Mouse (Mus musculus) thymus, postnatal 25 days (tissue): ENCODE data around the gene Spint5.
"Not testable (repeated sequence)": the region's sequence is repeated elsewhere in the genome, so short reads cannot be mapped to it uniquely, and the experiment has no call there.

ENCODE experiments used
- DNase-seq: peaks from one replicate; pipeline ENCODE4 v3.0.0; 2022

The Spint5 gene

DNA sequence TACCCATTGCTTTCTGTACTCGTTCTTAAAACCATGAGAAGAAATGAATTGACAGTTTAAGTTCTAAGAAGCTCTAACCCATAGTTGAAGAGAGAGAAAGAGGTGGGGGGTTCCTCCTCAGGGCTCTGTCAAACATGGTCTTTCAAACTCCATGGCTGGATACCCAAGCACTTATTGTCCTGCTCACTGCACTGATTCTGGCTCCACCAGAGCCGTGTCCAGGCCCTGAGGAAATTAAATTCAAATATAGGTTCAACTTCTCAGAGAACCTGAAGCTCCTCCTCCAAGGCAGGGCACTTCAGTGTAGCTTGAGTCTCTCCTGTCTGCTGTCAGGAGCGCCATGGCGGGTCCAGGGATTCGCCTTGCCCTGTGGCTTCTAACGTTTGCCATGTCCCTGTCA lies at the start of gene Spint5:
Gene Spint5, plus strand, starts transcription at position 301 of the 400 bp plus-strand sequence.
- DNase-seq: no peak

DNA sequence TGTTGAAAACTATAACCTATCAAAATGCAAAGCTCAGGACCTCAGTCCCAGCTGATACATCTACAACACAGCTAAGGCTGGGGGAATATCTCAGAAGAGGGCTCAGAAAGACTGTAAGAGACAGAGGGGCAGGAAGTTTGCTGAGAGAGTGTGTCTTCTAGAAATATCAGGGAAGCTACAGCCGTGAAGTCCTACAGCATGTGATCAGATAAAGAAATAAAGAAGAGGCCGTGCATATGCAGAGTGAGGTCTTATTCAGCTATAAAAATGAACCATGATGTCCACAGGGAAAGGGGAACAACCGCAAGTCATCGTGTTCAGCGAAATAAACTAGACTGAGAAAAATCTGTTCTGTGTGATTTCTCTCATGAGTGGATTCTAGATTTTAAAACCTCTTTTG lies 44.8 kb upstream of the Spint5 start:
- DNase-seq: no peak

DNA sequence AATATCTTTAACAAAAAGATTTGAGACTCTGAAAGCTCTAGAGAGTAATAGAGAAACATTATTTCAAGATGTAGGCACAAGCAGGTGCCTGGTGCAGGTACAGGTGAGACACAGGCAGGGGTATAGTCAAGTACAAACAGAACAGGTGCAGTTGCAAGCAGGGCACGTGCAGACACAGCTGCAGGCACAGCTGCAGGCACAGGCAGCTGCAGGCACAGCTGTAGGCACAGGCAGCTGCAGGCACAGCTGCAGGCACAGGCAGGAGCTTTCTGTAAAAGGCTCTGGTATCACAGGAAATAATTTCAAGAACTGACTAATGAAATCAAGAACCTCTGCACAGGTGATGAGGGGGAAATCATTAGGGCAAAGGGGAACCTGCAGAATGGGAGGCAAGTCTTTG lies 44.2 kb upstream of the Spint5 start:
- DNase-seq: no peak

DNA sequence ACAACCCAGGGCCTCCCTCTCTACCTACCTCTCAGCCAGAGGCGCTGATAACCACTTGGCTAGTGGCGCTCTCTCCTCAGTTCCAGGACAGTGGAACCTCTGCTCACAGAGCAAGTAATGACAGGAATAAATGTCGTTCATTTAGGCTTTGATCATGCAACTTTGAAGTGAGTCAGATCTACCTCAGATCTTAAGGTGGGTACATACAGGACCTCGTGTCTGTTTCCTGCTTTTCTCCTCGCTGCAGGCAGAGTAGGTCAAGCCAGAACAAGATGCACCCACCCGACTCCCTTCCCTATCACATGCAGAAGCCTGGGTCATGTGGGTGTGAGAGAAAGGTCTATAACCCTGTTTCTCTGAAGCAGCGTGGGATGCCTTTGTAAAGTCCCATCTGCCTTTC lies 41.1 kb upstream of the Spint5 start, which contains the start of gene Wfdc11:
Gene Wfdc11, minus strand, starts transcription at position 101 of the 400 bp plus-strand sequence.
- no peak for DNase-seq

DNA sequence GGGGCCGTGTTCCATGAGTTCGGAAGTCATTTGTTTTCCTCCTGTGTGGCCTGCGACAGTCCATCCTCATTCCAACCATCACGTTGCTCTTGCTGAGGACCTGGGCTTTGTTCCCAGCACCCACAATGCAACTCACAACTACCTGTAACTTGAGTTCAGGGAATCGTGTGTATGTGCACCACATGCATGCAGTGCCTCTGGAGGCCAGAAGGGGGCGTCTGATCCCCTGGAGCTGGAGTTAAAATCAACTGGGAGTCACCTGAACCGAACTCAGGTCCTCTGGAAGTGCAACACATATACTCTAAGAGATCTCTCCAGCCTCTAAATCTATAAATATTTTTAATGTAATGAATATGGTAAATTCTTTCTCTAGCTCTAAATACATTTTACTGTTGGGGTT lies 39.0 kb upstream of the Spint5 start:
- DNase-seq: no peak

DNA sequence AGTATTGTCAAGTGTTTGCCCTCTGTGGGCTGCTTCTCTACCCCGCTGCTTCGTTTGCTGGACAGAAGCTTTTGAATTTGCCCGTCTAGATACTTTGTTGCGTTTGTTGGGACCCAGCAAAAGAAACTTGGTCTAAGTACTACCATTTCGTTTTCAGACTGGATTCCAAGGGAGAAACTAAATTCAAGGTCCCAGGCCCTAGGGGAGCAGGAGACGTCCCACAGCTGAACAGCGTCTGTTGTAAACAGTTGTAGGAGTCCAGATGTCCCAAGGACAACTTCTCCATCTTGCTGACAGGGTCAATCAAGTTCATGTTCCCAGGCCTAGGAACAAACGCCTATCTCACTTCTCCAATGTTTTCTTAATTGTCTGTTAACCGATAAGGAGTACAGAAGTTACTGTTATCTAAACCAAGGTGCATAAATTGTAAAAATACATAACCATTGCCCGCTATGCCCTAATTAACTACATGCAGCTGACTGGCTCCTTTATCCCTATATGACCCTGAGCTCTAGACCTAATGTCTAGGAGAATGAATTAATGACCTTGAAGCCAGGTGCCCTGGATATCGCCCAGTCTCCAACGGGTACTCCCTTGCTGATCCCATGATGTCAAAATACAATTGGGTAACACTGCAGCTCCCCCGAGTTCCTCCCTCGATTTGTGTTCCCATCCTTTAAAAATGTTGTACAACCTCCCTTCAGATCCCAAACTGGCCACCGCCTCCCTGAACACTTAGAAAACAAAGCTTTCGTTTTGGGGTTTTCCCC lies 38.0 kb upstream of the Spint5 start:
- no peak for DNase-seq

DNA sequence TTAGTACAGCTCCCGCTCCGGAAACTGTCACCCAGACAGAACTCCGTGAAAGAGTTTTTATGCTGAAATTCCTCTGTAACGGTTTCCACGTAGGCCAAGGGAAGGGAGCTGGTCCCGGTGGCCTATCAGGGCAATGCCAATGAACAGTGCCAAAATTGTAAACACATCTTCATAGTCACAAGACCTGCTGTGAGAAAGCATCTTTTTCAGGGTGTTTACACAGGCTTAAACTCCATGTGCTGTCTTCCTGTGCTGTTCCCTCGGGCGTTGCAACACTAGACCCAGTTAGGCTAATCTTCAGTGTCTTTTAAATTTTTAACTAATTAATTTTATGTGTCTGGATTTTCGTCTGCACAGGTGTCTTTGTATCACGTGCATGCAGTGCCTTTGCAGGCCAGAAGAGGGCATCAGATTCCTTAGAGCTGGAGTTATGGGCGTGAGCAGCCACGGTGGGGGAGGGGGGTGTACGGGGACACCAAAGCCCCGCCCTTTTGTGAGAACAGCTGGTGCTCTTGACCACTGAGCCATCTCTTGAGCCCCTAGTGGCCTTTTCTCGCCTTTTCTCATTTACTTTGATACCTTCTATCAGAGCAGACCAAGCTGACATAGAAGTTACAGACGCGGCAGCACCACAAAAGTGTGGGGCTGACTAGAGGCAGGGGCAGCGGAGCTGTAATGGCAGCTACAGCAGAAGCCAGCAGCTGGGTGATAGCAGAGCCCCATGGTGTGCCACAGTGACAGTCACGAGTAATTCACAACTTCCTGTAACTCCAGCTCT lies 36.1 kb upstream of the Spint5 start:
- DNase-seq: peak; percentile 82

DNA sequence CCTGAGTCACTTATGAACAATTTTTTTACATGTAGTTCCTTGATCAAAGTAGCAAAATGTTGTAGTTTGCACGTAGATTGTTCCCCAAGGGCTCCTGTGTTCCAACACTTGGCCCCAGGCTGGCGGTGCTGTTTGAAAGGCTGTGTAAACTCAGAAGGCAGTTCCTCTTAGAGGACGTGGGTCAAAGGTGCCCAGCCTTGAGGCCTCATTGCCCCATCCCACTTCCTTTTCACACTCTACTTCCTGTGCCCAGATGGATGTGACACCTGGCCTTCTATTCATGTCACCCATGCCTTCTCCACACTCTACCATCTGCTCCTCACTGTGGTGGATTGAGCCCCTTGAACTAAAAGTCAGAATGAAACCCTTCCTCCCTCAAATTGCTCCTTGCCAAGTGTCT lies 35.2 kb upstream of the Spint5 start:
- peak; percentile 53 for DNase-seq

DNA sequence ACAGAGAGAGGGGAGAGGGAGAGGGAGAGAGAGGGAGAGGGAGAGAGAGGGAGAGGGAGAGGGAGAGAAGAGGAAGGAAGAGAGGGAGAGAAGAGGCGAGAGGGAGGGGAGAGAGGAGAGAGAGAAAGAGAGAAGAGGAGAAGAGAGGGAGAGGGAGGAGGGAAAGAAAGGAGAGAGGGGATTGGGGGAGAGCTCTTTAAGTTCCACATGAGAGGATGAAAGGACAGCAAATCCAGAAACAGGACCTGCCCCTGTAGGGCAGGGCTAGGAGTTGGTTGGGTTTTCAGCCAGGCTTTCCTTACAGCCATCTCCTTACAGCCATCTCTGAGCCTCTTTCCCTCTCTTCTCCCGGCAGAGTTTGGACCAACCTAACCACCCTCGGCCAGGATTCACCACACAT lies 30.3 kb upstream of the Spint5 start, which contains the start of gene Wfdc13:
Gene Wfdc13, plus strand, starts transcription at position 301 of the 400 bp plus-strand sequence.
- no peak for DNase-seq

DNA sequence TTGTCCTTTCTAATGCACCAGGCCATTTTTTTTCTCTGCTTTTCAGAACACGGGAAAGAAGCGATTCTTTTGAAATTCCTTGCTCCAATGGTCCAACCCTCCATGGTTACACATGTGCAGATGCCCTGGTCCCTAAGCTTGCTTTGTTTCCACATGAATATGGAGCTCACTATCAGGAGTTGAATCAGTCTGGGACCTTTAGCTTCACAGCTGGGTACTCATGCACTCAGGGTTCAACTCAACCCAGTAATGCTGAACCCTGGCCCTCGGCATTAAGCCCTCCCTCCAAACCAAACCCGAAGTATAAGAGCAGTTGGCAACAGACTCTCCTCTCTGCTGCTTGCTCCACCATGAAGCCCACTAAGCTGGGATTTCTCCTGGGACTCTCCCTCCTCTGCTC lies 16.9 kb upstream of the Spint5 start, which contains the start of gene Spint4:
Gene Spint4, plus strand, starts transcription at position 301 of the 400 bp plus-strand sequence.
- DNase-seq: no peak

DNA sequence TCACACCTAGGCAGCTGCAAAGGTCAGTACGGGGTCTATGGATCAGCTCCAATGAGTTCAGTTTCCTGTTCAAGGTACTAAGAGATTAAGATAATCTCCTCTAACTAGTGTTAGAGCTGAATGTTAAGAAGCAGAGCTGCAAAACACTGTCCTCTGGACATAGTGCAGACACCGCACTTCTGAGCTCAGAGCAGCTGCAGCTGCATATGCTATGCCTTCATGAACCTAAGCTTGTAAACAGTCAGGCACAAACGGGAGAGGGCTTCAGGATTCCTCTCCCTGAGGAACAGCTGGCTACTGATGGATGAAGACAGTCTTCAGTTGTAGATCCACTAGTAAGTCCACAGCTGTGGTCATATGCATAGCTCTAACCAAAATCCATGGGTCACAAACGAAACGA lies 14.1 kb upstream of the Spint5 start:
- DNase-seq: no peak

DNA sequence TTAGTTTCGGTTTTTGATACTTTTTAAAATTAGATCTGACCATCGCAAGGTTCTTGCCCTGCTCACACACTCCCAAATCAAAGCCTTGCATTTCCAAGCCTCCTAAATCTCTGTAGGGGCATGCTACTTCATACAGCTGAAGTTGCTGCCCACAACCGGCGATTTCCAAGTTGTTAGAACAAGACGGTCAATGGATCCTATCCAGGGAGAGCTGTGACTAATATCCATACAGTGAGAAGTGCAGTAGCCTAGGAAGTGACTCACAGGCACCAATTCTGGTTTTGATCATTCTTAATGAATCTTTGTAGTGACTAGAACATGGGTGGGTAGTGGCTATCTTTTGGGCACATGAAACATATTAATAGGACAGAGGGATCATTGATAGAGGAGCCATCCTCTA lies 13.3 kb upstream of the Spint5 start:
- no peak for DNase-seq

DNA sequence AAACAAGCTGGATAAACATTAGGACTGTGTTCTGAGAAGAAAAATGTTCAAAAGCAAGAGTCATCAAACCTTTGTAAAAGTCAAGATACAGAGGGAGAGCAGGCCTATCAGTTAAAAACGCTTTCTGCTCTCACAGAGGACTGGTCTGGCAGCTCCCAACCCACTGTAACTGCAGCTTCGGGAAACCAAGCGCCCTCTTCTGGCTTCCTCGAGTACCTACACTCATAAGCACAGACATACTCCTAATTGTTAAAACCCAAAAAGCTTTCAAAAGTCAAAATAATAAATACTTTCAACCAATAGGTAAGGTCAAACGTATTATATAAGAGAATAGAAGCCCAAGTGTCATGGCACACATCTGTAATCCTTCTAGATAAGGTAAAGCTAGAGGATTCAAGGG lies 10.9 kb upstream of the Spint5 start:
- no peak for DNase-seq

DNA sequence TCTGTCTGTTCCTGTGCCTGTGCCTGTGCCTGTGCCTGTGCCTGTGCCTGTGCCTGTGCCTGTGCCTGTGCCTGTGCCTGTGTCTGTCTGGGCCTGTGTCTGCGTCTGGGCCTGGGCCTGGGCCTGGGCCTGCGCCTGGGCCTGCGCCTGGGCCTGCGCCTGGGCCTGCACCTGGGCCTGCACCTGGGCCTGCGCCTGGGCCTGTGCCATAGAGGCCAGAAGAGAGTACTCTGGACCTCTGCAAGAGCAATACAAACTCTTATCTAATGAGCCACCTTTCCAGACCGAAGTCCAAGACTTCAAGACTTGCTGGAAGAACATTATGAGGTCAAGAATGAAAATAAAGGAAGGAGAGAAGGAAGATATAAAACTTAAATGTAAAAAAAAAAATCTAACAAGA lies 9.8 kb upstream of the Spint5 start:
- DNase-seq: no peak

DNA sequence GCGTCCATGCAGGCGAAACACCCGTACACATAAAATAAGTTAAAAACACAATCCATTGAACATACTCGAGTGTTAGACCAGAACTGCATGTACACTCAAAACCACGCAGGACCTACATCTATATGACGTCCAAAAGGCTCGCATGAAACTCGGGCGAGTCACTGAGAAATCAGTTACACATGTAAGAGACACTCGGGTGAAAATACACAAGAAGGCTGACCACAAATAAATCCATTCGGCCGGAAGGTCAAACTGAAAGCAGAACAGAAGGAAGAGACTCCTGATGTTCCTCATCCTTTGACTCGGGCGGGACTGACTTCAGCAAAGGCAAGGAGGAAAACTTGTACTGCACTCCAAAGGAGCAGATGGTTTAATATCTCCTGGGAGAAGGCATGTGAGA lies 9.1 kb upstream of the Spint5 start:
- DNase-seq: no peak

DNA sequence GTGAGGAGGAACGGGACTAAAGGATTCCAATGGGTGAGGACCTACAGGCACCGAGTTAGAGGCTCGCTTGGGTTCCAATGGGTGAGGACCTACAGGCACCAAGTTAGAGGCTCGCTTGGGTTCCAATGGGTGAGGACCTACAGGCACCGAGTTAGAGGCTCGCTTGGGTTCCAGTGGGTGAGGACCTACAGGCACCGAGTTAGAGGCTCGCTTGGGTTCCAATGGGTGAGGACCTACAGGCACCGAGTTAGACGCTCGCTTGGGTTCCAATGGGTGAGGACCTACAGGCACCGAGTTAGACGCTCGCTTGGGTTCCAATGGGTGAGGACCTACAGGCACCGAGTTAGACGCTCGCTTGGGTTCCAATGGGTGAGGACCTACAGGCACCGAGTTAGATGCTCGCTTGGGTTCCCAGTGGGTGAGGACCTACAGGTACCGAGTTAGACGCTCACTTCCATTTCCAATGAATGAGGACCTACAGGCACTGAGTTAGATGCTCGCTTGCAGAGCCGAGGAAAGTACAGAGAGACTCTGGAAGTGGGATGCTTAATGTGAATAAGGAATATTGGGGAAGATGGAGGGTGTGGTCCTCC lies 1.2 kb downstream of the Spint5 start:
- not testable (repeated sequence) for DNase-seq

DNA sequence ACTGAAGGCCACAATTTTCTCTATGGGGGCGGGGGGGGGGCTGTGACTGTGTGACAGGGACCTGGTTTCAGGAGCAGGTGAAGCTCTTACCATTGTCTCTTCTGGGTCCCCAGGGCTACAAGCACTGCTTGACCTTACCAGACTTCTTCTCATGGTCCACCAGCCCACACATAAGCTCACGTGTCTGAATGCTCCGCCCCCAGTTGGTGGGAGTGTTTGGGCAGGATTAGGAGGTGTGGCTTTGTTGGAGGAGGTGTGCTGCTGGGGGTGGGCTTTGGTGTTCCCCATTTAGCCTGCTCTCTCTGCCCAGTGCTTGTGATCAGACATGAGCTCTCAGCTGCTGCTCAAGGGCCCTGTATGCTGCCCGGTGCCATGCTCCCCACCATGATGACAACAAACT lies 8.2 kb downstream of the Spint5 start:
- DNase-seq: no peak

DNA sequence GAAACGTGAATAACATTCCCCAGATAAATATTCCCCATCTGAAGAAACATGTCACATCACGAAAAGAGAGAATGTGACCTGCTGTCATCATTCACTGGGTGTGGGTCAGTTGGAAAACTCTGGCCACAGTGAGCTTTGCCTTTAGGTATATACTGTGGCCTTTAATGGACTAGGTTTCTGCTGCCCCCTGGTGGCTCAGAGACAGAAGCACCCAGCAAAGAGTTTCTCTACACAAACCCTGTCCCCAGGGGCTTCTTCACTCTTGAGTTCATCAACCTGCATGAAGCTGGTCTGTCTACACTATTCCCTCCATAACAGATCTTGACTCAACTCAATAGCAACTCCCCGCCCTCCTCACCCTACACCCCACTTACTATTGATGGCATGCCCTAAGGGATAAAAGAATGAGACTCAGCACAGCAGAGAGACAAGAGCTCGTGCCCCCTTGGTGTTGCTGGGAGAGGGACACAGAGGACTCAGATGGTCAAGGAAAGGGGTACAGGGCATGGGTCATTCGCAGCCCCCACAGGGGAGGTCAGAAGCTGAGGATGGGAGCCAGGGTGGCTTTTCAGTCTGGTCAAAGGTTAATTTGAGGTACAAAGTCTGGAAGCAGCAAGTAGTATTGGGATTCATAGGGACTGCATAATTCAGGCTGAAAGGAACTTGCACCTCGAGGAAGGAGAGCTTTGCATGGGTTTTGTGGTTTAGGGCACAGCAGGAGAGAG lies 11.0 kb downstream of the Spint5 start:
- peak; percentile 69 for DNase-seq

DNA sequence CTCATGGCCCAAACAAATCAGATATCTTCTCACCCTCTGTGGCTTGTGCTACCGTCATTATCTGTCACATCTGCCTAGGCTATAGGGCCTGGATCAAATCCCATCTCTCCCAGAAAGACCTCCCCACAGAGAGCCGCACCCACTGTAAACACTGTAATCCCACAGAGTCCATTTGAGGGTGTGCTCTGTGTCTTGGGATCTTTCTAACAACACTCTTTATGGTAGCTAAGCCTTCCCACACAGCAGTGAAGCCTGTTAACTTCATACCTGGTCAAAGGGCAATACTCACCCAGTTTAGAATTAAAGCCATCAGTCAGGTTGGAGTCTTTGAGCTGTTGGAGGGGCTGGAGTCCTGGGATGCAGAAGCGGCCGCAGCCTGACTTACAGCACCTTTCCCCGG lies 16.6 kb downstream of the Spint5 start:
- DNase-seq: no peak

DNA sequence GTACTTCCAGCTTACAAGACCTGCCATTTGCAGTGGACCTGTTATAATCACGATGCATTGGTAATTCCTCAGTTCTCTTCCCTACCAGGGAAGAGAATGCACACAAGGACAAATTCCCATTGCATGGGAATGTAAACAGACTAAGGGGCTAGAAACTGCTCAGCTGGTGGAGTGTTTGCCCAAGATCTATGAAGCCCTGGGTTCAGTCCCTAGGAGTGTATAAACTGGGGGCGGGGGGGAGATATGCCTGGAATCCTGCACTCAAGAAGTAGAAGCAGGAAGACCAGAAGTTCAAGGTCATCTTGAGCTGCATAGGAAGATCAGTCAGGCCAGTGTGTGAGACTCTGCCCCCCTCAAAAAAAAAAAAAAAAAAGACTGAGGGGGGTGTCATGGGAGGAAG lies 18.2 kb downstream of the Spint5 start:
- no peak for DNase-seq

DNA sequence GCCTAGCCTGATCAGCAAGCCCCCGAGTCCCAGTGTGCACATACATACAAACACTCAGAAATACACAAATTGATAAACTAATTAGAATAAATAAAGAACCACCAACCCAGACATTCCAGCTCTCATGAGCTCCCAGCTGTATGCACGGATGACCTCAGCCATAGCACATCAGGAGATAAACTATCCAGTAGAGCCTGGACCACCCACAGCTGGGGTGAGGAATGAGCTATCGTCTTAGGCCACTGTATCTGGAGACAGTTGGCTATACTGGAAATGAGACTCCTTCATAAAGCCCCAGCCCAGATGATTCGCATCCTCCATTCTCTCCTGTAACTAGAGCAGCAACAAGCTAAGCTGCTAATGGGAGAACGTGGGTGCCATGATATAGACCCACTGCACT lies 19.7 kb downstream of the Spint5 start:
- no peak for DNase-seq

DNA sequence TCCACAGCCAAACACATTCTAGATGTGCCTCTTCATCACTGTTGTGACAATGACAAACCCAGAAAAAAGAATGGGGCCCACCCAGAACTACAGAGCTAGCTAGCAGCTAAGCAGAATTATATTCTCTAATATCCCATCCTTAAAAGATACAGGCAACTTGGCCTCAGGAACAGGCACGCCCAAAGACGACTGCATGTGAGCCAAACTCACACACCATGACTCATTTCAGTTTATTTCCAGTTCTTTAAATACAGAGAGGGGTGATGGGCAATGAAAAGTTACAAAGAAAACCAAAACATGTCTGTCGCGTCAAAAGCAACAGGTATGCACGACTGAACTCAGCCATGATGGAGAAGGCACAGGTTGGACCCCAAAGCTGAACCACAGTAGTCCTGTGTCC lies 20.3 kb downstream of the Spint5 start:
- no peak for DNase-seq
